Mouse (Mus musculus): ENCODE data around the gene Ppp1cc. TPM values are rescaled to one million over a fixed set of nuclear protein-coding genes. Genes with fewer than 3 reads are reported as not detected.

Gene Ppp1cc
- polyA plus RNA-seq (2012; rRNA removed) (84.5 and 119 TPM in 2 replicates), polyA plus RNA-seq (2014; fragmentation: Nextera tagmentation; extraction: Ambion mirVana) (139 and 165 TPM in 2 replicates)

DNA sequence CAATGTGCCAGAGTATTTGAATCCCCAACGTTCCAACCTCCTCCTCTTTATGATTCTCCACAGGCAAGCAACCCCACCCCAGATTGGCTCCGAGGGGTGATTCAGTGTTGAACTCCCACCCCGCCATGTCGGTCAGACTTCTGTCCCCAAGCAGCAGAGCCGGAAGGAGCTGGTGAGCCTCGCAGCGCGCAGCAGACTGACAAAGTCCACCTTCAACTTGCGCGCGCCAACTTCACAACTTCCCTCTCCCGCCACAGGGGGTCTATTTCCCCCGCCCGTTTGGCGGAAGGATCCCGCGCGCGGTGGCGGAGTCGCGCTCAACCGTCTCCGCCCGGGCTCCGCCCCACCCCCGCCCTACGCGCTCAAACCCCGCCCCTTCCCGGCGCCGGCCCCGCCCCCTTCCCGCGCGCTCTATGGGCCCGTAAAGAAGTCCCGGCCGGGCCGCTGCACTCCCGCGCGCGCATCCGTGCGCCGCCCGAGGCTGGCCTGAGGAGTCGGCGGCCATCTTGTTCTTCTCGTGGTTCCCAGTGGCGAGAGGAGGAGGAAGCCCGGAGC, at the start of gene Ppp1cc:
Gene Ppp1cc, plus strand, starts transcription at position 452 of the 555 bp plus-strand sequence.
- H3K9me3 ChIP-seq (ENCODE audit: control insufficient read depth, low read length) = no peaks in the 10 kb centered on the region
- peaks cover 27% of the 10 kb centered on the region for H3K36me3 ChIP-seq (replicated peaks; ENCODE audit: control insufficient read depth, insufficient read depth, low read depth)
- H3K27me3 ChIP-seq (ENCODE audit: control insufficient read depth, insufficient read depth, low read length) = no peaks in the 10 kb centered on the region
- DNase-seq (ENCODE audit: low read depth in 3 of 3, low spot score in 3 of 3) = peak; percentile 85 to 86 (median 86)
- TF ChIP-seq CTCF (IDR thresholded peaks at IDR 0.05; ENCODE audit: low read depth) (peak; percentile 53), EP300 (IDR thresholded peaks at IDR 0.05; ENCODE audit: low read depth) (peak; percentile 37; the same call in 1 of the 2 replicates)
- ATAC-seq (ENCODE audit: insufficient read depth) = peak; percentile 93
- peak within 1 kb of the TSS; percentile 98 for H3K9ac ChIP-seq (replicated peaks)
- 1% methylated on average over 42 of the region's 54 CpGs for WGBS (ENCODE audit: insufficient replicate concordance)
- peak within 1 kb of the TSS; percentile 84 to 93 for H3K4me3 ChIP-seq (ENCODE audit: insufficient read depth in 1 of 2, low read depth in 2 of 2, low read length in 2 of 2)
- H3K4me2 ChIP-seq (ENCODE audit: low read depth) = peak within 1 kb of the TSS; percentile 96
- peaks cover 20 to 46% of the 10 kb centered on the region in 2 experiments for H3K4me1 ChIP-seq (replicated peaks; ENCODE audit: control insufficient read depth in 2 of 2, insufficient read depth in 2 of 2, low read length in 1 of 2)
- H3K27ac ChIP-seq = peak within 1 kb of the TSS; percentile 47

DNA sequence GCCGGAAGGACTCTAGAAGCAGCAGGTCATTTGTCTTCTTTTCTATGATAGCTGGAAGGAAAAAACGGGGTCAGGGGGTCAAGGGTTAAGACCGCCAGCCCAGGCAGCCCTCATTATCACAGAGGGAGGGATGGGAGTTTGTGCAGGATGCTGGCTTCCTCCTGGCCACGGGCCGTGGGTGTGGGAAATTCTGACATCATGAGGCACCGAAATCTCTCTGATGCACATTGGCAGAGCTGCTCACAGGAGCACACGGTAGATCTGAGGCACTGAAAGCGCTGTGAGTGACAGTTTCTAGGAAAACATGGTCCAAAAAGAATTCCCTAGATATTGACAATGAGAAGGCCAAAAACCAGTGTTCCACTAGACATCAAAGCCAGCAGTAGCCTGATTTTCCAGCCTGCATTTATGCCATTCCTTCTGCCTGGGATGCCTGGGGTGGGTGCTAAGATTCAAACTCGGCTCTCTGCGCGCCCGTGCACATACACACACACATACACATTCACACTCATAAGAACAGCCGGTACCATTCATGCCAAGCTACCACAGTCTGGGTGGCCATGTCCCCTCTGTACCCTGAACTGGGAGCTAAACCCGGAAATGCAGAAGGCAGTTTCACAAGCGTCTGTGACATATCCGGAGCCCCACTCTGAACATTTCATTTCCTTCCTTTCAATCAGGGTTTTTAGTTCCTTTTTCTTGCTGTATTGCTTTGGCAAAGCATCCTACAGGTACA, 48.6 kb upstream of the Ppp1cc start:
- DNase-seq (ENCODE audit: low read depth in 3 of 3, low spot score in 3 of 3) = no peak
- H3K9me3 ChIP-seq (ENCODE audit: control insufficient read depth, low read length) = no peaks in the 10 kb centered on the region

DNA sequence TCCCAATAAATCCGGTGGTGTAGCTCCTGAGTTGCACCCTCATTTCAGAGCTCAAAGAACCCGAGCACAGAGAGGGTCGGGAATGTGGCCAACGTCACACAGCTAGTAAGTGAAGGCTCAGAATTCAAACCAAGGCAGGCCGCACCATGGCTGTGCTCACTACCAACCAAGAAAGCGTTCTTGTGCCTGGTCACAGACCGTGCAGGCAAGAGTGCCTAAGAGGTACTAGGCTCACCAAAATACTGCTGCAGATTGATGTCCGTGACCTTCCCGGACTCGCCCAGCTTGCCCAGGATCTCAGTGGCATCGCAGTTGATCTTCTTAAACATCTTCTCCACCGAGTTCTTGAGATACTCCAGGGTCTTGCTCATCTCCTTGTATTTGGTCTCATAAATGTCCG, 47.5 kb upstream of the Ppp1cc start:
- DNase-seq (ENCODE audit: low read depth in 3 of 3, low spot score in 3 of 3) (no peak), ATAC-seq (ENCODE audit: insufficient read depth) (no peak)
- no peaks in the 10 kb centered on the region; a peak in 1 of 4 replicates for H3K4me1 ChIP-seq (replicated peaks; ENCODE audit: control insufficient read depth in 2 of 2, insufficient read depth in 2 of 2, low read length in 1 of 2)
- no peak overlapping the region for H3K9ac ChIP-seq (replicated peaks)
- no peaks in the 10 kb centered on the region for H3K36me3 ChIP-seq (replicated peaks; ENCODE audit: control insufficient read depth, insufficient read depth, low read depth)
- no peaks in the 10 kb centered on the region for H3K27me3 ChIP-seq (ENCODE audit: control insufficient read depth, insufficient read depth, low read length)
- TF ChIP-seq EP300 (IDR thresholded peaks at IDR 0.05; ENCODE audit: low read depth) (no peak), CTCF (IDR thresholded peaks at IDR 0.05; ENCODE audit: low read depth) (no peak)
- no peak overlapping the region for H3K4me2 ChIP-seq (ENCODE audit: low read depth)
- no peak overlapping the region for H3K27ac ChIP-seq
- H3K4me3 ChIP-seq (ENCODE audit: insufficient read depth in 1 of 2, low read depth in 2 of 2, low read length in 2 of 2) = no peak overlapping the region
- WGBS (ENCODE audit: insufficient replicate concordance) = 78% methylated on average over 13 of the region's 13 CpGs
- no peaks in the 10 kb centered on the region for H3K9me3 ChIP-seq (ENCODE audit: control insufficient read depth, low read length)

More for the DNA sequence above, 48.6 kb upstream of the Ppp1cc start:
- H3K4me2 ChIP-seq (ENCODE audit: low read depth) = no peak overlapping the region
- 38% methylated on average over 16 of the region's 16 CpGs for WGBS (ENCODE audit: insufficient replicate concordance)
- H3K27ac ChIP-seq = no peak overlapping the region
- TF ChIP-seq CTCF (IDR thresholded peaks at IDR 0.05; ENCODE audit: low read depth) = no peak
- no peak for TF ChIP-seq EP300 (IDR thresholded peaks at IDR 0.05; ENCODE audit: low read depth)
- H3K9ac ChIP-seq (replicated peaks) = no peak overlapping the region
- ATAC-seq (ENCODE audit: insufficient read depth) = no peak
- no peaks in the 10 kb centered on the region for H3K36me3 ChIP-seq (replicated peaks; ENCODE audit: control insufficient read depth, insufficient read depth, low read depth)
- no peak overlapping the region for H3K4me3 ChIP-seq (ENCODE audit: insufficient read depth in 1 of 2, low read depth in 2 of 2, low read length in 2 of 2)
- no peaks in the 10 kb centered on the region for H3K27me3 ChIP-seq (ENCODE audit: control insufficient read depth, insufficient read depth, low read length)
- no peaks in the 10 kb centered on the region; a peak in 1 of 4 replicates for H3K4me1 ChIP-seq (replicated peaks; ENCODE audit: control insufficient read depth in 2 of 2, insufficient read depth in 2 of 2, low read length in 1 of 2)

DNA sequence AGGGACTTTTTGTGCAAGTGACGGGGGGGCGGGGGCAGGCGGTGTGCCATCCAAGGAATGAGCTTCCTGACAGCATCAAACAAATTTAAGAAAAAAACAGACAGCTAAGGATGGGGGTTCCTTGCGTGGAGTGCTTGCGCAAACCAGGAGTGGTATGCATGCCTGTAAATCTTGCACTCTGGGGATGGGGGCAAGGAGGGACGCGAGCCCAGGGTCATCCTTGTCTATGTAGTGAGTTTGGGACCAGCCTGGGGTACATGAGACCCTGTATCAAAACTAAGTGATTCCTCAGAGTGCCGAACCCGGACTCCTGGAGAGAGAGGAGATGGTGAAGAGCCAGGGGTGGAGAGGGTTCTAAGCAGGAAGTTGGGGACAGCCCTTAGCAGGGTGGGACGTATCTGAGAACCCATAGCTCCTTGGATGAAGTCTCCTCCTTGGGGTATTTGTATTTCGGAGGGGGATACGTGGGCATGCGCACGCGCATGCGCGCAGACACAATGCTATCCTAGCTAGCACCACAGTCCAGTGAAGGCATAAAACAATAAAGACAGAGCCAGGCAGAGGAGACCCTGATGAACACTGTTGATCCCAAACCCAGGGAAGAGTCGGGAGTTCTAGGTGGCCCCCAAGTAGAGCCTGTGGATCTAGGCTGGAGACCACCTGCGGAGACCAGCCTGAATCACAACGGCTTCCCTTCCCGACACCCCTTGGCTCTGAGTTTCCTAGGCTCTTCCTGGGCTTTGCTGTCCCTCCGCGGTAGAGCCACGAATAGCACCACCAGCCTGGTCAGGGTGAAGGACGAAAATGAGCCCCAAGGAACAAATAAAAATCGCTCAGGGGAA, 46.8 kb upstream of the Ppp1cc start:
- no peak overlapping the region for H3K27ac ChIP-seq
- H3K9me3 ChIP-seq (ENCODE audit: control insufficient read depth, low read length) = no peaks in the 10 kb centered on the region
- ATAC-seq (ENCODE audit: insufficient read depth) (no peak), DNase-seq (ENCODE audit: low read depth in 3 of 3, low spot score in 3 of 3) (no peak)
- no peak overlapping the region for H3K4me2 ChIP-seq (ENCODE audit: low read depth)
- TF ChIP-seq CTCF (IDR thresholded peaks at IDR 0.05; ENCODE audit: low read depth) (no peak), EP300 (IDR thresholded peaks at IDR 0.05; ENCODE audit: low read depth) (no peak)
- no peaks in the 10 kb centered on the region for H3K27me3 ChIP-seq (ENCODE audit: control insufficient read depth, insufficient read depth, low read length)
- WGBS (ENCODE audit: insufficient replicate concordance) = 63% methylated on average over 26 of the region's 26 CpGs
- no peaks in the 10 kb centered on the region; a peak in 1 of 4 replicates for H3K4me1 ChIP-seq (replicated peaks; ENCODE audit: control insufficient read depth in 2 of 2, insufficient read depth in 2 of 2, low read length in 1 of 2)
- no peaks in the 10 kb centered on the region for H3K36me3 ChIP-seq (replicated peaks; ENCODE audit: control insufficient read depth, insufficient read depth, low read depth)
- no peak overlapping the region for H3K4me3 ChIP-seq (ENCODE audit: insufficient read depth in 1 of 2, low read depth in 2 of 2, low read length in 2 of 2)
- H3K9ac ChIP-seq (replicated peaks) = no peak overlapping the region

DNA sequence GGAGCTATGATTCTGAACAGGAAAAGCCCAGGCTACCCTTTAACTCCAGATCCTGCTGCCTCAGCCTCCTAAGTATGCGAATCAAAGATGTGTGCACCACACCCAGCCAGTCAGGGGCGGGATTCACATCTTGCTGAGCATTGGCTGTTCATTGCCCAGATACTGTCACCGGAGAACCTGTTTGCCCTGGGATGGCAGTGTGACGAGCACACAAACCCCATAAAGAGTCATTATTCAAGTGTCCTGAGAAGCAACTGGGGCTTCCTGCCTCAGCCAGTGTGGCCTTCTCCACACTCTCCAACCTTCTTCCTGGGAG, 46.2 kb upstream of the Ppp1cc start:
- TF ChIP-seq CTCF (IDR thresholded peaks at IDR 0.05; ENCODE audit: low read depth) (no peak), EP300 (IDR thresholded peaks at IDR 0.05; ENCODE audit: low read depth) (no peak)
- H3K9me3 ChIP-seq (ENCODE audit: control insufficient read depth, low read length) = no peaks in the 10 kb centered on the region
- no peaks in the 10 kb centered on the region; a peak in 1 of 4 replicates for H3K4me1 ChIP-seq (replicated peaks; ENCODE audit: control insufficient read depth in 2 of 2, insufficient read depth in 2 of 2, low read length in 1 of 2)
- no peaks in the 10 kb centered on the region for H3K36me3 ChIP-seq (replicated peaks; ENCODE audit: control insufficient read depth, insufficient read depth, low read depth)
- DNase-seq (ENCODE audit: low read depth in 3 of 3, low spot score in 3 of 3) (no peak), ATAC-seq (ENCODE audit: insufficient read depth) (no peak)
- no peaks in the 10 kb centered on the region for H3K27me3 ChIP-seq (ENCODE audit: control insufficient read depth, insufficient read depth, low read length)
- no peak overlapping the region for H3K27ac ChIP-seq
- no peak overlapping the region for H3K4me2 ChIP-seq (ENCODE audit: low read depth)
- 34% methylated on average over 4 of the region's 4 CpGs for WGBS (ENCODE audit: insufficient replicate concordance)
- H3K4me3 ChIP-seq (ENCODE audit: insufficient read depth in 1 of 2, low read depth in 2 of 2, low read length in 2 of 2) = no peak overlapping the region
- no peak overlapping the region for H3K9ac ChIP-seq (replicated peaks)
